Comparison of ENCODE assay signal across 8 mouse cellular contexts in genomic region chr7:25267751-25268463, GRCm38 (mm10). TPM values are rescaled to one million over a fixed set of nuclear protein-coding genes. Genes with fewer than 3 reads are reported as not detected.
DNase-seq lines count a peak whose midpoint lies in the region; ATAC-seq lines count a peak whose summit lies in the region.

No protein-coding gene starts in this region.

- H3K27me3 ChIP-seq in heart, embryonic 14.5 days (ENCODE audit: control insufficient read depth, insufficient read depth, low read length), result no peaks in the 10 kb centered on the region
- no peaks in the 10 kb centered on the region for H3K27me3 ChIP-seq in liver, embryonic 13.5 days
- H3K27me3 ChIP-seq in stomach, embryonic 16.5 days (ENCODE audit: control insufficient read depth, insufficient read depth, low read length), result no peaks in the 10 kb centered on the region

- H3K9ac ChIP-seq in heart, embryonic 14.5 days (ENCODE audit: low read length), result peak overlapping the region; percentile 93
- peak overlapping the region; percentile 94 for H3K9ac ChIP-seq in liver, embryonic 13.5 days
- peak overlapping the region; percentile 95 for H3K9ac ChIP-seq in stomach, embryonic 16.5 days (ENCODE audit: low read length)

- peaks cover 11 to 23% of the 10 kb centered on the region in 2 experiments for H3K4me1 ChIP-seq in heart, embryonic 14.5 days (ENCODE audit: control insufficient read depth in 2 of 2, insufficient read depth in 2 of 2, low read length in 2 of 2)
- peaks cover 75% of the 10 kb centered on the region for H3K4me1 ChIP-seq in liver, embryonic 13.5 days (replicated peaks)
- peaks cover 17% of the 10 kb centered on the region for H3K4me1 ChIP-seq in stomach, embryonic 16.5 days (ENCODE audit: control insufficient read depth, insufficient read depth, low read length)

- peak overlapping the region; percentile 69 to 86 for H3K4me3 ChIP-seq in heart, embryonic 14.5 days (ENCODE audit: control insufficient read depth in 1 of 2, insufficient read depth in 1 of 2, low read depth in 1 of 2, low read length in 2 of 2)
- peak overlapping the region; percentile 74 for H3K4me3 ChIP-seq in liver, embryonic 13.5 days (replicated peaks)
- H3K4me3 ChIP-seq in stomach, embryonic 16.5 days (replicated peaks; ENCODE audit: low read length), result peak overlapping the region; percentile 89

- H3K27ac ChIP-seq in heart, embryonic 14.5 days (replicated peaks in 1 of 2; ENCODE audit: control insufficient read depth in 1 of 2, insufficient read depth in 1 of 2, low read depth in 2 of 2, low read length in 2 of 2), result peak overlapping the region; percentile 90 to 92
- H3K27ac ChIP-seq in liver, embryonic 13.5 days, result peak overlapping the region; percentile 96
- H3K27ac ChIP-seq in stomach, embryonic 16.5 days (ENCODE audit: low read length), result peak overlapping the region; percentile 95

- WGBS in heart, embryonic 14.5 days, result under 1% methylated on average over 33 of the region's 33 CpGs
- under 1% methylated on average over 33 of the region's 33 CpGs for WGBS in liver, embryonic 13.5 days (ENCODE audit: insufficient replicate concordance)
- WGBS in stomach, embryonic 16.5 days, result under 1% methylated on average over 33 of the region's 33 CpGs

- H3K4me2 ChIP-seq in heart, embryonic 14.5 days (ENCODE audit: low read length), result peak overlapping the region; percentile 88
- peak overlapping the region; percentile 94 for H3K4me2 ChIP-seq in liver, embryonic 13.5 days
- H3K4me2 ChIP-seq in stomach, embryonic 16.5 days (ENCODE audit: low read depth, low read length), result peak overlapping the region; percentile 83

- peaks cover 20% of the 10 kb centered on the region for H3K36me3 ChIP-seq in heart, embryonic 14.5 days (ENCODE audit: control insufficient read depth, insufficient read depth, low read length)
- peaks cover 24% of the 10 kb centered on the region for H3K36me3 ChIP-seq in liver, embryonic 13.5 days
- H3K36me3 ChIP-seq in stomach, embryonic 16.5 days (ENCODE audit: control insufficient read depth, insufficient read depth, low read length), result peaks cover 14% of the 10 kb centered on the region; the same call in 1 of the 2 replicates

- peak; percentile 100 for DNase-seq in c-Kit-negative CD71-positive TER-119-positive erythroid progenitor cells, embryonic 14.5 days (ENCODE audit: low read depth, low spot score)
- peak; percentile 100 for DNase-seq in fibroblast of lung, adult 2 months (ENCODE audit: low read depth)
- peak; percentile 100 for DNase-seq in kidney, postnatal 14 days
- DNase-seq in liver, embryonic 13.5 days, result peak; percentile 99
- peak; percentile 99 for DNase-seq in neural tube, embryonic 10.5 days (ENCODE audit: extremely low spot score, low spot score)

- H3K9me3 ChIP-seq in heart, embryonic 14.5 days (ENCODE audit: control insufficient read depth, low read length), result no peaks in the 10 kb centered on the region
- H3K9me3 ChIP-seq in liver, embryonic 13.5 days (replicated peaks), result no peaks in the 10 kb centered on the region
- H3K9me3 ChIP-seq in stomach, embryonic 16.5 days (replicated peaks; ENCODE audit: control insufficient read depth, low read length), result no peaks in the 10 kb centered on the region

- peak; percentile 79 for ATAC-seq in CD4-positive, CD25-positive, alpha-beta regulatory T cell, adult 4 months
- peak; percentile 94 for ATAC-seq in heart, embryonic 14.5 days (ENCODE audit: insufficient number of reproducible peaks, insufficient read depth, low FRiP score, low read depth)
- ATAC-seq in liver, embryonic 13.5 days (ENCODE audit: low read depth), result peak; percentile 89
- ATAC-seq in stomach, embryonic 16.5 days (ENCODE audit: insufficient read depth, low FRiP score), result peak; percentile 94

RNA-seq across cellular contexts. Expression of gene Cic, which starts 0.4 kb away (rescaled TPM):
- polyA plus RNA-seq in CD4-positive, CD25-positive, alpha-beta regulatory T cell, adult 4 months (2017; shearing (Covaris generic)), result 10 to 100 TPM; 24.1 to 27.2 TPM
- polyA plus RNA-seq in heart, embryonic 14.5 days (2014; fragmentation: Nextera tagmentation; extraction: Ambion mirVana), result 25.4 and 28.4 TPM in 2 replicates
- polyA plus RNA-seq in liver, embryonic 13.5 days (2015; fragmentation: Nextera tagmentation; extraction: Ambion mirVana), result 9.7 and 10.4 TPM in 2 replicates
- polyA plus RNA-seq in stomach, embryonic 16.5 days (2015; fragmentation: Nextera tagmentation; extraction: Ambion mirVana), result 26.7 and 27.4 TPM in 2 replicates

RNA-seq across cellular contexts. Expression of gene Erf, which starts 17.3 kb away (rescaled TPM):
- polyA plus RNA-seq in CD4-positive, CD25-positive, alpha-beta regulatory T cell, adult 4 months (2017; shearing (Covaris generic)), result under 1 TPM; 0.22 to 0.42 TPM
- polyA plus RNA-seq in heart, embryonic 14.5 days (2014; fragmentation: Nextera tagmentation; extraction: Ambion mirVana), result 14.4 and 17.4 TPM in 2 replicates
- polyA plus RNA-seq in liver, embryonic 13.5 days (2015; fragmentation: Nextera tagmentation; extraction: Ambion mirVana), result 4.3 TPM in 2 replicates
- polyA plus RNA-seq in stomach, embryonic 16.5 days (2015; fragmentation: Nextera tagmentation; extraction: Ambion mirVana), result 6.9 and 11.0 TPM in 2 replicates

RNA-seq across cellular contexts. Expression of gene Pafah1b3, which starts 29.9 kb away (rescaled TPM):
- polyA plus RNA-seq in CD4-positive, CD25-positive, alpha-beta regulatory T cell, adult 4 months (2017; shearing (Covaris generic)), result 10 to 100 TPM; 23.6 to 42.6 TPM
- 130 and 142 TPM in 2 replicates for polyA plus RNA-seq in heart, embryonic 14.5 days (2014; fragmentation: Nextera tagmentation; extraction: Ambion mirVana)
- polyA plus RNA-seq in liver, embryonic 13.5 days (2015; fragmentation: Nextera tagmentation; extraction: Ambion mirVana), result 29.3 and 31.6 TPM in 2 replicates
- 186 and 209 TPM in 2 replicates for polyA plus RNA-seq in stomach, embryonic 16.5 days (2015; fragmentation: Nextera tagmentation; extraction: Ambion mirVana)

RNA-seq across cellular contexts. Expression of gene Gsk3a, which starts 30.3 kb away (rescaled TPM):
- polyA plus RNA-seq in CD4-positive, CD25-positive, alpha-beta regulatory T cell, adult 4 months (2017; shearing (Covaris generic)), result 10 to 100 TPM in 1 of 2 experiments, 1 to 10 TPM in 1; 8.9 to 11.3 TPM
- polyA plus RNA-seq in heart, embryonic 14.5 days (2014; fragmentation: Nextera tagmentation; extraction: Ambion mirVana), result 10.0 and 12.2 TPM in 2 replicates
- 6.2 and 6.3 TPM in 2 replicates for polyA plus RNA-seq in liver, embryonic 13.5 days (2015; fragmentation: Nextera tagmentation; extraction: Ambion mirVana)
- 5.7 and 6.3 TPM in 2 replicates for polyA plus RNA-seq in stomach, embryonic 16.5 days (2015; fragmentation: Nextera tagmentation; extraction: Ambion mirVana)

RNA-seq across cellular contexts. Expression of gene Prr19, which starts 33.3 kb away (rescaled TPM):
- not detected for polyA plus RNA-seq in CD4-positive, CD25-positive, alpha-beta regulatory T cell, adult 4 months (2017; shearing (Covaris generic))
- polyA plus RNA-seq in heart, embryonic 14.5 days (2014; fragmentation: Nextera tagmentation; extraction: Ambion mirVana), result 0.16 TPM in 1 of 2 replicates, not detected in the other
- not detected in 2 replicates for polyA plus RNA-seq in liver, embryonic 13.5 days (2015; fragmentation: Nextera tagmentation; extraction: Ambion mirVana)
- polyA plus RNA-seq in stomach, embryonic 16.5 days (2015; fragmentation: Nextera tagmentation; extraction: Ambion mirVana), result 0.49 and 0.57 TPM in 2 replicates

Comparison
In these comparisons a context has a peak if more than half of its experiments do, and no peak if none do; other contexts are left out.
1. Peak in every context shown above with its lines: DNase-seq, ATAC-seq, H3K4me3 ChIP-seq and H3K27ac ChIP-seq.